Mouse (Mus musculus): ENCODE measurements at regions not wholly inside any gene's neighbourhood (a gene's known extent, or its start where the extent isn't known, plus 50 kb on each side); places are given as distances from the start of the nearest gene placed in this dataset.

DNA sequence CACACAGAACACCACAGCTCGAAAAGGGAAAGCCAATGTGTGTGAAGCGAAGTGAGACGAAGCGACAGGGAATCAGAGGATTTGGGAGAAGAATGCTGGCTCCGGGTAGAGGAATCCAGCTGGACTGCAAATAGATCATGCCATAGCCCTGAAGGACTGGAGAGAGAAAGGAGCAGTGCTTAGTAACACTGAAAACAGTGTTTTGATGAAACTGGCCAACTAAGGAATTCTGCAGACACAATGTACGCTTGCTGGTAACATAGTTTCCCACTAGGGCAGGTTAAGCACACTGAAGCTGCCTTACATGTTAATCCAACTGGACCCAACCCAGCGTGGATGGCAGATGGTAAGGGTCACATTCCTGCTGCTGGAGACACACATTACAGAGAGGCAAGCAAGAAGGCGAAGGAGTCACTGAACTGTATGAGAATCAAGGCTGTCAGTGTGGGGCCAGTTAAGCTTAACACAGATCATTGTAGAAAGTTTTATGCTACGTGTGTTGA is 102.6 kb upstream of the Myocd start:
- TF ChIP-seq CTCF (IDR thresholded peaks at IDR 0.05; ENCODE audit: control insufficient read depth, insufficient read depth, insufficient read length) (no peak), MAX (IDR thresholded peaks at IDR 0.05) (no peak)

Data from C2C12 (cell line).